Mouse (Mus musculus) MEL (cell line): ENCODE results near the gene Dmrta2.

Experiments used
- CTCF ChIP-seq, 3 experiments: IDR thresholded peaks in 2 of 3; conservative IDR thresholded peaks in 1 of 3; 2 replicates each; pipeline ENCODE4 v1.5.1; 2011 to 2012; ENCODE audit warnings: low read length in 3 of 3, low read depth in 2 of 3, mild to moderate bottlenecking in 2 of 3, improper control_type of control experiment in 1 of 3, inconsistent platforms in 1 of 3, mixed read lengths in 1 of 3, moderate library complexity in 1 of 3; ENCODE audit not compliant: control insufficient read depth in 1 of 3, insufficient read depth in 1 of 3, poor library complexity in 1 of 3, severe bottlenecking in 1 of 3
- POLR2A ChIP-seq, 2 experiments: IDR thresholded peaks; 2 replicates each; pipeline ENCODE4 v1.6.1; 2011 to 2012; ENCODE audit warnings: low read length in 2 of 2, mild to moderate bottlenecking in 2 of 2, control low read depth in 1 of 2, improper control_type of control experiment in 1 of 2, low read depth in 1 of 2, moderate library complexity in 1 of 2; ENCODE audit not compliant: control insufficient read depth in 1 of 2, insufficient read depth in 1 of 2, poor library complexity in 1 of 2

DNA sequence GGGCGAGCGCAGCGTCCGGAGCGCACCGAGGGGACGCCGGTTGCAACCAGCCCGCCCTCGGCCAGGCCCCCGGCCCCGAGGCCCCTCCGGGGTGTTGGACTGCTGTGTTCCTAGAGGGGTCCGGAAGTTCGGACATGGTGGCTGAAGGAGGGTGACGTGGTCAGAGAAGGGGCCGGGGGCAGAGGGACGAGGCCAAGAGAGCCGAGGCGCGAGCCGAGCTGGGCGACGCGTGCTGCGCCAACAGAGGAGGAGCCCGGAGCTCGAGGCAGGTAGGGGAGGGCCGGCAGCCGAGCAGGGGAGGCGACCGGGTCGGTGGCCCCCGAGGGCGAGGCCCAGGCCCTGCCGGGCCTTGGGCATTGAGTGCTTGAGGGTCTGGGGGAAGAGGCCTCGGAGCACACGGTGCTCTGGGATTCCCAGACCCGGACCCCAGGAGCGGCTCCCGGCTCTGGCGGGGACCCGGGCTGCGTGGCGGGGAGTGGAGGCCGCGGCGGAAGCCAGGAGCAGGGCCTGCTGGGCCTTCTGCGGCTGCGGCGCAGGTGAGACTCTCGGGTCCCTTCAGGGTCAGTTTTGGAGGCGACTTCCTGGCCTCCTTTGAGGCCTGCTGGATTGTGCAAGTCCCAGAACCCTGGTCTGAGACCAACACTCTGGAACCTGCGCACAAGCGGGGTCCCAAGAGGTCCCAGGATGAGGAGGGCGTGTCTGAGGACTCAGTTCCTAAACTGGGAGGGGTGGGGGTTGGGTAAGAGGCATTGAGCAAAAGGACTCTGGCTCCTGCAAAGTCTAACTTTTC lies 410 bp downstream of the Dmrta2 start:
- TF ChIP-seq POLR2A (IDR thresholded peaks at IDR 0.05; ENCODE audit: control insufficient read depth in 1 of 2, insufficient read depth in 1 of 2, low read depth in 1 of 2, low read length in 2 of 2, poor library complexity in 1 of 2) (no peak), CTCF (IDR thresholded peaks at IDR 0.05 in 2 of 3, conservative IDR thresholded peaks at IDR 0.05 in 1 of 3; ENCODE audit: control insufficient read depth in 1 of 3, insufficient read depth in 1 of 3, low read depth in 2 of 3, low read length in 3 of 3, poor library complexity in 1 of 3, severe bottlenecking in 1 of 3) (no peak)
